Mouse (Mus musculus): ENCODE results near the gene Gapvd1.

GRCm38 (mm10) chr2:34628903-34629540 lies 126.0 kb downstream of the Gapvd1 start:
- TF ChIP-seq CTCF (conservative IDR thresholded peaks at IDR 0.05; ENCODE audit: low read length) (no peak), POU5F1 (IDR thresholded peaks at IDR 0.05; ENCODE audit: borderline replicate concordance, low read length) (no peak)

Data from E14TG2a.4 (cell line).